Mouse (Mus musculus) small intestine, adult 2 months (tissue): ENCODE measurements around the gene Adamts12. TPM values are rescaled to one million over a fixed set of nuclear protein-coding genes. Genes with fewer than 3 reads are reported as not detected.

ENCODE experiments used
- H3K27ac ChIP-seq: fragments of 200-500 bp; 2 replicates; pipeline ENCODE4 v1.5.1; 2012; ENCODE audit warnings: low read depth, low read length, control low read depth, inconsistent platforms; ENCODE audit not compliant: insufficient read depth
- H3K27me3 ChIP-seq: fragments of 200-500 bp; 2 replicates; pipeline ENCODE4 v1.6.1; 2012; ENCODE audit warnings: mild to moderate bottlenecking, moderate library complexity, low read length, inconsistent platforms; ENCODE audit not compliant: control insufficient read depth, insufficient read depth
- H3K36me3 ChIP-seq: fragments of 200-500 bp; 2 replicates; pipeline ENCODE4 v1.6.1; 2012; ENCODE audit warnings: mild to moderate bottlenecking, low read length, control low read depth, inconsistent platforms; ENCODE audit not compliant: control insufficient read depth, insufficient read depth
- H3K4me1 ChIP-seq: fragments of 200-500 bp; 2 replicates; pipeline ENCODE4 v1.6.1; 2012; ENCODE audit warnings: low read length, inconsistent platforms, mixed read lengths; ENCODE audit not compliant: control insufficient read depth, insufficient read depth, insufficient read length
- H3K4me3 ChIP-seq: fragments of 200-500 bp; 2 replicates; pipeline ENCODE4 v1.5.1; 2012; ENCODE audit warnings: low read depth, mild to moderate bottlenecking, control low read depth, inconsistent platforms, low read length, moderate library complexity
- CTCF ChIP-seq: fragments of 200-500 bp; IDR thresholded peaks from 2 replicates; pipeline ENCODE4 v1.5.1; 2012; ENCODE audit warnings: low read depth, mild to moderate bottlenecking, control low read depth, inconsistent platforms, low read length, moderate library complexity, mixed read lengths; ENCODE audit not compliant: insufficient replicate concordance, insufficient read length; ENCODE audit errors: extremely low read depth
- POLR2A ChIP-seq: fragments of 200-500 bp; IDR thresholded peaks from 2 replicates; pipeline ENCODE4 v1.6.1; 2012; ENCODE audit warnings: low read depth, mild to moderate bottlenecking, control low read depth, inconsistent platforms, low read length, moderate library complexity
- WGBS: fragments of 180-500 bp; shearing (Covaris S2); methylation state at CpG from one replicate; pipeline ENCODE4 v1.1.7; 2018; 5-methylcytosine and 5-hydroxymethylcytosine counted together
- polyA plus RNA-seq: library from polyadenylated mRNA; depleted of rRNA; stranded (reverse); fragments of >200 nt; gene quantifications from 2 replicates; pipeline ENCODE4 v1.2.3, GENCODE M21; 2012

Gene Adamts12
- polyA plus RNA-seq, 1 experiment: 0.28 TPM

GRCm38 (mm10) chr15:11121721-11122120 is 57.1 kb downstream of the Adamts12 start:
- Histone ChIP-seq H3K27ac (no peak overlapping the region), H3K4me3 (no peak overlapping the region), H3K27me3 (no peaks in the 10 kb centered on the region), H3K4me1 (no peaks in the 10 kb centered on the region), H3K36me3 (no peaks in the 10 kb centered on the region)
- no peak for TF ChIP-seq CTCF
- TF ChIP-seq POLR2A: no peak
- 52% methylated on average over 1 of the region's 1 CpGs for WGBS

DNA sequence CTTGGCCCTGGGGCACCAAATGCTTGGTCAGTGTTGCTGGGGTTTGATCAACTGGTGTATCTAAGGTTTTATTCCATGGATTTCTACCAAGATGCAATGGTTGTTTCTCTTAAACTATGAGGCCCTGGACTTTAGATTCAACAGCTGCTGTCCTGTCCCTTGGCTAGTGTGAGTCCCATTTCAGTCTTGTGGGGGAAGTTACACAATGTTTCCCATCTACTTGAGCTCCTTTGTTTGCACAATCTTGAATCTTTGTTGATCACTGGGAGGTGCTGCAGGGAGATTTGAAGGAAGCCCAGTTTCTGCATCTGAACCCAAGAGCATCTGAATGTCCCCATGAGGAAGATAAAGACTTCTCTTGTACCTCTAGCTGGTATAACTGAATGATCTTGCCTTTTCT is 60.8 kb downstream of the Adamts12 start:
- no peaks in the 10 kb centered on the region for H3K27me3 ChIP-seq
- H3K4me3 ChIP-seq: no peak overlapping the region
- no peaks in the 10 kb centered on the region for H3K4me1 ChIP-seq
- no peak for TF ChIP-seq POLR2A
- TF ChIP-seq CTCF: no peak
- no peak overlapping the region for H3K27ac ChIP-seq
- no peaks in the 10 kb centered on the region for H3K36me3 ChIP-seq

DNA sequence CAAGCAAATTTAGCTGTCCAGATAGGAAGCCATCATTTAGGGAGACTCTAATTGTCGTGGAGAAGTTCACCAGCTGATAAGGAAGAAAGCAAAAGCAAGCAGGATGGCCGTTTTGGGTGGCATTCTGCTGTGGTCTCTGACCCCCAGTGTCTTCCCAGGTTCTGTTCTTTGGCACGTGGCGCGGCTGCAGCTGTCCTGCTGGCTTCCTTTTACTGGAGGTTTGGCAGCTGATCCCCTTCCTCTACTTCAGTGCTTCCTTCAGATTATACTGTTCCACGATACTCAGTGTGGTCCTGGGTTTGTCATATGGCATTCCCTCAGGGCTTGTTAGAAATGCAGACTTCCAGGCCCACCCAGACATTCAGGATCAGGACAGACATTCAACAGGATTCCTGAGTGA is 63.9 kb downstream of the Adamts12 start:
- no peak for TF ChIP-seq CTCF
- TF ChIP-seq POLR2A: no peak
- Histone ChIP-seq H3K27ac (no peak overlapping the region), H3K36me3 (no peaks in the 10 kb centered on the region), H3K4me1 (no peaks in the 10 kb centered on the region), H3K27me3 (no peaks in the 10 kb centered on the region), H3K4me3 (no peak overlapping the region)
- 51% methylated on average over 6 of the region's 6 CpGs for WGBS

GRCm38 (mm10) chr15:11132586-11133558 is 68.3 kb downstream of the Adamts12 start:
- no peaks in the 10 kb centered on the region for H3K36me3 ChIP-seq
- H3K4me3 ChIP-seq: no peak overlapping the region
- no peak overlapping the region for H3K27ac ChIP-seq
- no peaks in the 10 kb centered on the region for H3K4me1 ChIP-seq
- WGBS: 74% methylated on average over 5 of the region's 5 CpGs
- H3K27me3 ChIP-seq: no peaks in the 10 kb centered on the region
- TF ChIP-seq POLR2A (no peak), CTCF (no peak)

GRCm38 (mm10) chr15:11145581-11145980 is 81.0 kb downstream of the Adamts12 start:
- Histone ChIP-seq H3K27ac (no peak overlapping the region), H3K4me3 (no peak overlapping the region), H3K27me3 (no peaks in the 10 kb centered on the region), H3K4me1 (no peaks in the 10 kb centered on the region), H3K36me3 (no peaks in the 10 kb centered on the region)
- TF ChIP-seq POLR2A (no peak), CTCF (no peak)
- WGBS: 49% methylated on average over 3 of the region's 3 CpGs

- 49% methylated on average over 6 of the region's 6 CpGs for WGBS
- no peaks in the 10 kb centered on the region for H3K4me1 ChIP-seq
- H3K4me3 ChIP-seq: no peak overlapping the region
- TF ChIP-seq POLR2A (no peak), CTCF (no peak)
- no peak overlapping the region for H3K27ac ChIP-seq
- no peaks in the 10 kb centered on the region for H3K27me3 ChIP-seq
- no peaks in the 10 kb centered on the region for H3K36me3 ChIP-seq
Measured at GRCm38 (mm10) chr15:11159386-11159785, 94.8 kb downstream of the Adamts12 start.

GRCm38 (mm10) chr15:11160759-11161158 is 96.2 kb downstream of the Adamts12 start:
- Histone ChIP-seq H3K4me3 (no peak overlapping the region), H3K27me3 (no peaks in the 10 kb centered on the region), H3K36me3 (no peaks in the 10 kb centered on the region), H3K4me1 (no peaks in the 10 kb centered on the region), H3K27ac (no peak overlapping the region)
- TF ChIP-seq CTCF (no peak), POLR2A (no peak)
- WGBS: 39% methylated on average over 2 of the region's 2 CpGs
